Mouse (Mus musculus) G1E (cell line): ENCODE measurements at regions not wholly inside any gene's neighbourhood (a gene's known extent, or its start where the extent isn't known, plus 50 kb on each side); places are given as distances from the start of the nearest gene placed in this dataset.

Experiments used
- CTCF ChIP-seq: IDR thresholded peaks from 2 replicates; pipeline ENCODE4 v1.5.1; 2012; ENCODE audit warnings: low read depth, low read length, inconsistent platforms, mixed read lengths
- POLR2AphosphoS5 ChIP-seq: IDR thresholded peaks from 2 replicates; pipeline ENCODE4 v1.6.1; 2012; ENCODE audit warnings: low read depth, low read length, inconsistent platforms; ENCODE audit not compliant: insufficient replicate concordance

DNA sequence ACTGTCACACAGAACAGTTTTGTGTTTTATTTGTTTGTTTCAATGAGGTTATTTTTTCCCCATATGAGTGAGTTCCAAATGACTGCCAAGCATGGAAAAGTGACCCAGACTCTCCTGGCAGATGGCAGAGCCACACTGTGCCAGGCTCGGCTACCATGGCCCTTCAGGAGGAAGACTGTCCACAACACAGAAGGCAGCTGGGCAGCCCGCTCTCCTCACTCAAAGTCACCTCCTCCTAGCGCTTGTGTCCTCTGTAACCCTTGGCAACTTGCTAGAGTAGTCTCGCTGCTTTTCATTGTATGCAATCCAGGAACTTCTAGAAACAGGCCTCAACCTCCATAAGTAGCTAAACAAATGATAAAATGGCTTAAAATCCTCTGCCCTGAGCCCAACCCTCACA lies 299.2 kb downstream of the Gxylt1 start:
- TF ChIP-seq CTCF (no peak), POLR2AphosphoS5 (no peak)
